Mouse (Mus musculus): Measurements from ENCODE around the gene Tbc1d10a.

- TF ChIP-seq CTCF (IDR thresholded peaks at IDR 0.05; ENCODE audit: low read depth, low read length), result 0 out of 2 replicates have a peak, but pooled peaks have one; percentile 9
- no peak for TF ChIP-seq POLR2A (IDR thresholded peaks at IDR 0.05; ENCODE audit: extremely low read depth, insufficient read depth, low read length)
Observed at GRCm38 (mm10) chr11:4184251-4184952, 2.2 kb upstream of the Tbc1d10a start.

Data from liver, adult 2 months (tissue).